Mouse (Mus musculus) cerebellum, adult 2 months (tissue): Measurements from ENCODE around the gene Cenpo.

Source experiments
- CTCF ChIP-seq: fragments of 200-500 bp; IDR thresholded peaks from 2 replicates; pipeline ENCODE4 v1.5.1; 2011; ENCODE audit warnings: low read depth, mild to moderate bottlenecking, control low read depth, low read length, moderate library complexity, borderline replicate concordance; ENCODE audit not compliant: insufficient read depth
- POLR2A ChIP-seq: fragments of 200-500 bp; IDR thresholded peaks from 2 replicates; pipeline ENCODE4 v1.6.1; 2011; ENCODE audit warnings: low read length, control low read depth, borderline replicate concordance; ENCODE audit not compliant: insufficient read depth

GRCm38 (mm10) chr12:4157466-4157865, 76.6 kb downstream of the Cenpo start:
- TF ChIP-seq CTCF: no peak
- TF ChIP-seq POLR2A: no peak
